Mouse (Mus musculus) heart, adult 2 months (tissue): Measurements from ENCODE around the gene Gm3233.

ENCODE experiments used
- CTCF ChIP-seq: fragments of 200-600 bp; IDR thresholded peaks from 2 replicates; pipeline ENCODE4 v1.8.1; 2022; ENCODE audit warnings: antibody characterized with exemption, mild to moderate bottlenecking, moderate library complexity
- POLR2A ChIP-seq: fragments of 200-500 bp; IDR thresholded peaks from 2 replicates; pipeline ENCODE4 v1.6.1; 2011; ENCODE audit warnings: mild to moderate bottlenecking, low read depth, low read length, control low read depth; ENCODE audit not compliant: insufficient read depth

GRCm38 (mm10) chr10:77724855-77725254 lies 34.6 kb downstream of the Gm3233 start:
- TF ChIP-seq CTCF = no peak
- no peak for TF ChIP-seq POLR2A
